Mouse (Mus musculus): Measurements from ENCODE around the gene Cbln4. TPM values are rescaled to one million over a fixed set of nuclear protein-coding genes. Genes with fewer than 3 reads are reported as not detected.
A peak's percentile ranks its signal among the peaks of the same experiment; 100 is the strongest.

The Cbln4 gene
- 2.1 TPM in 2 replicates for polyA plus RNA-seq (2012; rRNA removed)
- polyA plus RNA-seq (2014; fragmentation: Nextera tagmentation; extraction: Ambion mirVana), result 2.4 TPM in 2 replicates

DNA sequence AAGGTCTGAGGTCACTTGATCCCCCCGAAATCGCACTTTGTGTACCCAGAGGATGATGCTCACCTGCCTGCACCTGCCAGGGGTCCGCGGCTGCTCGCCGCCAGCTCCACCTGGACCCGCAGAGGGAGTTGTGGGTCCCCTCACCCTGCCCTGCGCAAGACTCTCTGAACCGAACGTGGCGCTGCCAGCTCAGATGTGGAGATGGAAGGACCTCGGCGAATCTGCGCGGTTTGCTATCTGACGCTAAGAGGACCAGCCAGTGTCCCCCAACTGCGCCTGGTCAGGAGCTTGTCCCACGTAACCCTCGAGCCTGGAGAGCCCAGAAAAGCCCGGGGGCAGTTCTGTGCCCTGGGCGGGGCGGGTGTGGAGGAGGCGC lies at the start of gene Cbln4:
Gene Cbln4 (minus strand): TSS at position 232 of the 376 bp plus-strand sequence.
- Histone ChIP-seq H3K27ac (replicated peaks; ENCODE audit: low read depth, low read length) (no peak within 1 kb of the TSS), H3K27me3 (ENCODE audit: control insufficient read depth, insufficient read depth, low read length) (peaks cover 43% of the 10 kb centered on the region), H3K4me2 (replicated peaks; ENCODE audit: low read depth, low read length, severe bottlenecking) (peak within 1 kb of the TSS; percentile 34), H3K9me3 (ENCODE audit: control insufficient read depth, low read length) (no peaks in the 10 kb centered on the region), H3K36me3 (ENCODE audit: control insufficient read depth, insufficient read depth, low read length) (no peaks in the 10 kb centered on the region), H3K4me3 (replicated peaks; ENCODE audit: low read length) (peak within 1 kb of the TSS; percentile 25), H3K4me1 (ENCODE audit: control insufficient read depth, insufficient read depth, low read length) (peaks cover 7% of the 10 kb centered on the region; the same call in 1 of the 2 replicates), H3K9ac (ENCODE audit: low read depth, low read length, severe bottlenecking) (no peak within 1 kb of the TSS)
- WGBS, result 3% methylated on average over 23 of the region's 23 CpGs
- TF ChIP-seq POLR2A (IDR thresholded peaks at IDR 0.05; ENCODE audit: borderline replicate concordance, extremely low read depth, insufficient read depth, insufficient read length), result no peak
- DNase-seq (ENCODE audit: low spot score), result no peak
- ATAC-seq (ENCODE audit: low FRiP score, low read depth), result no peak

DNA sequence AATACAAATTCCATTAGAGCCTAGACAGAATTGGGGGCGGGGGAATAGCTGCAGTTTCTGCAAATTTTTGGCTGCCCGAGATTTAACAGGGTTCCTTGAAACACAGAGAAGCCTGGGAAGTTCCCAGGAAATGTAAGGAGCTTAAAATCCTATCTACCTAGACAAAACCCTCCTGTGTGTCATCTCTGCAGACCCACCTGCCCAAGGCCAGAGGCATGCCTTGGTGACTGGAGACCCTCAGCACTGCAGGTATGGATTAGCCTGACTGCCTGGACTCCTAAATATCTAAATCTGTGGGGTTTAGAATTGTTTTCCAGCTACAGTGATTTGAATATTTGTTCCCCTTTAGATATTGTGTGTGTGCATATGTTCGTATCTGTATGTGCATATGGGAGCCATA lies 35.3 kb upstream of the Cbln4 start:
- H3K27ac ChIP-seq (replicated peaks; ENCODE audit: low read depth, low read length), result no peak overlapping the region
- no peak overlapping the region for H3K9ac ChIP-seq (ENCODE audit: low read depth, low read length, severe bottlenecking)
- ATAC-seq (ENCODE audit: low FRiP score, low read depth), result no peak
- TF ChIP-seq POLR2A (IDR thresholded peaks at IDR 0.05; ENCODE audit: borderline replicate concordance, extremely low read depth, insufficient read depth, insufficient read length), result no peak
- no peaks in the 10 kb centered on the region for H3K36me3 ChIP-seq (ENCODE audit: control insufficient read depth, insufficient read depth, low read length)
- no peak for DNase-seq (ENCODE audit: low spot score)
- peaks cover 3% of the 10 kb centered on the region; the same call in 1 of the 2 replicates for H3K4me1 ChIP-seq (ENCODE audit: control insufficient read depth, insufficient read depth, low read length)
- H3K27me3 ChIP-seq (ENCODE audit: control insufficient read depth, insufficient read depth, low read length), result no peaks in the 10 kb centered on the region
- H3K9me3 ChIP-seq (ENCODE audit: control insufficient read depth, low read length), result no peaks in the 10 kb centered on the region
- no peak overlapping the region for H3K4me3 ChIP-seq (replicated peaks; ENCODE audit: low read length)
- no peak overlapping the region for H3K4me2 ChIP-seq (replicated peaks; ENCODE audit: low read depth, low read length, severe bottlenecking)
- 75% methylated on average over 3 of the region's 3 CpGs for WGBS

DNA sequence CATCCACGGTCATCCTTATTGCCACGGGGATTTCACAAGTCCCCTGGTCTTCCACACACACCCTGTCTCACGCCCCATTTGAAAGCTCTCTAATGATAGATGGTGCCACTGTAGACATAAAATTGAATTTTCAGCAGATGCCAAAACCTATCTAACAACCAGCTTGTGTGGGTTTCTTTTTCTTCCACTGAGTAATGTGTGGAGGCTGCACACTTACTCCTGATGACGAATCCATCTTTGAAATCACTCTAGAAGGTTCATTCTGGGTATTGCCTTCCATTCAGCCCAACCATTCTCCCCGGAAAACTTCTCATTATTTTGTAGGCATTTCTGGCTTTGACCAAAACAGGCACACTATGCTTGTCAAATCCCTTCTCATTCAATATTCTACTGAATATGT lies 33.0 kb upstream of the Cbln4 start:
- Histone ChIP-seq H3K36me3 (ENCODE audit: control insufficient read depth, insufficient read depth, low read length) (no peaks in the 10 kb centered on the region), H3K4me3 (replicated peaks; ENCODE audit: low read length) (no peak overlapping the region), H3K27me3 (ENCODE audit: control insufficient read depth, insufficient read depth, low read length) (no peaks in the 10 kb centered on the region), H3K27ac (replicated peaks; ENCODE audit: low read depth, low read length) (no peak overlapping the region), H3K9ac (ENCODE audit: low read depth, low read length, severe bottlenecking) (no peak overlapping the region), H3K4me1 (ENCODE audit: control insufficient read depth, insufficient read depth, low read length) (peaks cover 4% of the 10 kb centered on the region; the same call in 1 of the 2 replicates), H3K4me2 (replicated peaks; ENCODE audit: low read depth, low read length, severe bottlenecking) (no peak overlapping the region), H3K9me3 (ENCODE audit: control insufficient read depth, low read length) (no peaks in the 10 kb centered on the region)
- WGBS, result 95% methylated on average over 5 of the region's 5 CpGs
- DNase-seq (ENCODE audit: low spot score) (no peak), ATAC-seq (ENCODE audit: low FRiP score, low read depth) (no peak)
- TF ChIP-seq POLR2A (IDR thresholded peaks at IDR 0.05; ENCODE audit: borderline replicate concordance, extremely low read depth, insufficient read depth, insufficient read length), result no peak

GRCm38 (mm10) chr2:172062876-172063275 lies 19.6 kb upstream of the Cbln4 start:
- 77% methylated on average over 7 of the region's 7 CpGs for WGBS
- Histone ChIP-seq H3K4me3 (replicated peaks; ENCODE audit: low read length) (no peak overlapping the region), H3K9ac (ENCODE audit: low read depth, low read length, severe bottlenecking) (no peak overlapping the region), H3K4me1 (ENCODE audit: control insufficient read depth, insufficient read depth, low read length) (no peaks in the 10 kb centered on the region), H3K27ac (replicated peaks; ENCODE audit: low read depth, low read length) (no peak overlapping the region), H3K27me3 (ENCODE audit: control insufficient read depth, insufficient read depth, low read length) (no peaks in the 10 kb centered on the region), H3K36me3 (ENCODE audit: control insufficient read depth, insufficient read depth, low read length) (no peaks in the 10 kb centered on the region), H3K4me2 (replicated peaks; ENCODE audit: low read depth, low read length, severe bottlenecking) (no peak overlapping the region), H3K9me3 (ENCODE audit: control insufficient read depth, low read length) (no peaks in the 10 kb centered on the region)
- ATAC-seq (ENCODE audit: low FRiP score, low read depth) (no peak), DNase-seq (ENCODE audit: low spot score) (no peak)
- TF ChIP-seq POLR2A (IDR thresholded peaks at IDR 0.05; ENCODE audit: borderline replicate concordance, extremely low read depth, insufficient read depth, insufficient read length), result no peak

DNA sequence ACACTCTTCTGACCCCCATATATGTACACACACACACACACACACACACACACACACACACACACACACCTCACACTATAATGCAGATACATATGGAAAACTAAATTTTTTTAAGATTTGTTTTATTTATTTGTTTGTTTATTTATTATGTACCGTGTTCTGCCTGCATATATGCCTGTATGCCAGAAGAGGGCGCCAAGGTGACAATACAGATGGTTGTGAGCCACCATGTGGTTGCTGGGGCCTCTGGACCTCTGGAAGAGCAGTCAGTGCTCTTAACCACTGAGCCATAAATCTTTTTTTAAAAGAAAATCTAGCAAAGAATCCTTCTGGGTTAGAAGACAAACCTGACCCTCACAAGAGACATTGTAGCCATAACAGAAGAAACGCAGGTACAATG lies 16.5 kb upstream of the Cbln4 start:
- 57% methylated on average over 3 of the region's 3 CpGs for WGBS
- no peak for TF ChIP-seq POLR2A (IDR thresholded peaks at IDR 0.05; ENCODE audit: borderline replicate concordance, extremely low read depth, insufficient read depth, insufficient read length)
- Histone ChIP-seq H3K27ac (replicated peaks; ENCODE audit: low read depth, low read length) (no peak overlapping the region), H3K4me3 (replicated peaks; ENCODE audit: low read length) (no peak overlapping the region), H3K4me2 (replicated peaks; ENCODE audit: low read depth, low read length, severe bottlenecking) (no peak overlapping the region), H3K36me3 (ENCODE audit: control insufficient read depth, insufficient read depth, low read length) (no peaks in the 10 kb centered on the region), H3K9ac (ENCODE audit: low read depth, low read length, severe bottlenecking) (no peak overlapping the region), H3K9me3 (ENCODE audit: control insufficient read depth, low read length) (no peaks in the 10 kb centered on the region), H3K27me3 (ENCODE audit: control insufficient read depth, insufficient read depth, low read length) (no peaks in the 10 kb centered on the region), H3K4me1 (ENCODE audit: control insufficient read depth, insufficient read depth, low read length) (no peaks in the 10 kb centered on the region)
- DNase-seq (ENCODE audit: low spot score) (no peak), ATAC-seq (ENCODE audit: low FRiP score, low read depth) (no peak)

All from limb, embryonic 14.5 days (tissue).